Mouse (Mus musculus) myocyte (in vitro differentiated cells): ENCODE data around the gene Mbd5.

ENCODE experiments used
- CEBPB ChIP-seq: IDR thresholded peaks from 2 replicates; pipeline ENCODE4 v1.6.1; 2011; ENCODE audit warnings: mild to moderate bottlenecking, moderate library complexity; ENCODE audit not compliant: poor library complexity, insufficient read depth, severe bottlenecking
- E2F4 ChIP-seq: IDR thresholded peaks from one replicate; pipeline ENCODE4 v1.6.1; 2011; ENCODE audit warnings: mild to moderate bottlenecking, control low read depth, moderate library complexity; ENCODE audit not compliant: insufficient read depth
- MAX ChIP-seq: IDR thresholded peaks from one replicate; pipeline ENCODE4 v1.6.1; 2011; ENCODE audit warnings: low read depth, mild to moderate bottlenecking, control low read depth
- MYOD1 ChIP-seq, 3 experiments: IDR thresholded peaks; one replicate each; pipeline ENCODE4 v1.6.1; 2011; ENCODE audit warnings: control low read depth in 2 of 3, low read depth in 2 of 3, mild to moderate bottlenecking in 2 of 3, moderate library complexity in 1 of 3; ENCODE audit not compliant: insufficient read length in 2 of 3, control insufficient read depth in 1 of 3
- MYOG ChIP-seq, 3 experiments: IDR thresholded peaks; one replicate each; pipeline ENCODE4 v1.6.1; 2011; ENCODE audit warnings: control low read depth in 2 of 3, low read depth in 2 of 3, mild to moderate bottlenecking in 2 of 3; ENCODE audit not compliant: insufficient read length in 2 of 3, control insufficient read depth in 1 of 3, insufficient read depth in 1 of 3
- POLR2A ChIP-seq: IDR thresholded peaks from one replicate; pipeline ENCODE4 v1.6.1; 2011; ENCODE audit warnings: low read depth, mild to moderate bottlenecking, control low read depth, moderate library complexity; ENCODE audit not compliant: insufficient read length
- POLR2AphosphoS2 ChIP-seq: IDR thresholded peaks from one replicate; pipeline ENCODE4 v1.6.1; 2011; ENCODE audit warnings: low read depth, control low read depth; ENCODE audit not compliant: insufficient read length
- TCF12 ChIP-seq: IDR thresholded peaks from one replicate; pipeline ENCODE4 v1.6.1; 2011; ENCODE audit warnings: mild to moderate bottlenecking, control low read depth; ENCODE audit not compliant: poor library complexity, insufficient read depth, severe bottlenecking
- TCF3 ChIP-seq: IDR thresholded peaks from one replicate; pipeline ENCODE4 v1.6.1; 2011; ENCODE audit warnings: low read depth, control low read depth; ENCODE audit not compliant: insufficient read length
- USF1 ChIP-seq: IDR thresholded peaks from one replicate; pipeline ENCODE4 v1.6.1; 2011; ENCODE audit warnings: low read depth, mild to moderate bottlenecking, control low read depth, moderate library complexity

GRCm38 (mm10) chr2:48908866-48909265 lies 40.4 kb upstream of the Mbd5 start:
- TF ChIP-seq E2F4 = no peak
- TF ChIP-seq MYOG (IDR thresholded peaks at IDR 0.05; ENCODE audit: control insufficient read depth in 1 of 3, insufficient read depth in 1 of 3, insufficient read length in 2 of 3, low read depth in 2 of 3) = no peak
- TF ChIP-seq POLR2A = no peak
- no peak for TF ChIP-seq TCF3
- TF ChIP-seq CEBPB = no peak
- no peak for TF ChIP-seq MYOD1 (IDR thresholded peaks at IDR 0.05; ENCODE audit: control insufficient read depth in 1 of 3, insufficient read length in 2 of 3, low read depth in 2 of 3)
- no peak for TF ChIP-seq MAX
- TF ChIP-seq USF1 = no peak
- no peak for TF ChIP-seq TCF12
- TF ChIP-seq POLR2AphosphoS2 = no peak
